Mouse (Mus musculus) myocyte (in vitro differentiated cells): ENCODE data around the gene Cacna1d.

Source experiments
- CEBPB ChIP-seq: IDR thresholded peaks from 2 replicates; pipeline ENCODE4 v1.6.1; 2011; ENCODE audit warnings: mild to moderate bottlenecking, moderate library complexity; ENCODE audit not compliant: poor library complexity, insufficient read depth, severe bottlenecking
- E2F4 ChIP-seq: IDR thresholded peaks from one replicate; pipeline ENCODE4 v1.6.1; 2011; ENCODE audit warnings: mild to moderate bottlenecking, control low read depth, moderate library complexity; ENCODE audit not compliant: insufficient read depth
- MAX ChIP-seq: IDR thresholded peaks from one replicate; pipeline ENCODE4 v1.6.1; 2011; ENCODE audit warnings: low read depth, mild to moderate bottlenecking, control low read depth
- MYOD1 ChIP-seq, 3 experiments: IDR thresholded peaks; one replicate each; pipeline ENCODE4 v1.6.1; 2011; ENCODE audit warnings: control low read depth in 2 of 3, low read depth in 2 of 3, mild to moderate bottlenecking in 2 of 3, moderate library complexity in 1 of 3; ENCODE audit not compliant: insufficient read length in 2 of 3, control insufficient read depth in 1 of 3
- MYOG ChIP-seq, 3 experiments: IDR thresholded peaks; one replicate each; pipeline ENCODE4 v1.6.1; 2011; ENCODE audit warnings: control low read depth in 2 of 3, low read depth in 2 of 3, mild to moderate bottlenecking in 2 of 3; ENCODE audit not compliant: insufficient read length in 2 of 3, control insufficient read depth in 1 of 3, insufficient read depth in 1 of 3
- POLR2A ChIP-seq: IDR thresholded peaks from one replicate; pipeline ENCODE4 v1.6.1; 2011; ENCODE audit warnings: low read depth, mild to moderate bottlenecking, control low read depth, moderate library complexity; ENCODE audit not compliant: insufficient read length
- REST ChIP-seq: IDR thresholded peaks from one replicate; pipeline ENCODE4 v1.6.1; 2011; ENCODE audit warnings: mild to moderate bottlenecking, control low read depth, moderate library complexity; ENCODE audit not compliant: insufficient read depth, insufficient read length
- SRF ChIP-seq: IDR thresholded peaks from one replicate; pipeline ENCODE4 v1.6.1; 2011; ENCODE audit warnings: low read depth; ENCODE audit not compliant: control insufficient read depth, insufficient read length
- TCF12 ChIP-seq: IDR thresholded peaks from one replicate; pipeline ENCODE4 v1.6.1; 2011; ENCODE audit warnings: mild to moderate bottlenecking, control low read depth; ENCODE audit not compliant: poor library complexity, insufficient read depth, severe bottlenecking
- TCF3 ChIP-seq: IDR thresholded peaks from one replicate; pipeline ENCODE4 v1.6.1; 2011; ENCODE audit warnings: low read depth, control low read depth; ENCODE audit not compliant: insufficient read length
- USF1 ChIP-seq: IDR thresholded peaks from one replicate; pipeline ENCODE4 v1.6.1; 2011; ENCODE audit warnings: low read depth, mild to moderate bottlenecking, control low read depth, moderate library complexity

- no peak for TF ChIP-seq POLR2A
- no peak for TF ChIP-seq MAX
- TF ChIP-seq SRF: no peak
- TF ChIP-seq TCF12: no peak
- TF ChIP-seq USF1: no peak
- no peak for TF ChIP-seq REST
- no peak for TF ChIP-seq TCF3
- TF ChIP-seq MYOG (IDR thresholded peaks at IDR 0.05; ENCODE audit: control insufficient read depth in 1 of 3, insufficient read depth in 1 of 3, insufficient read length in 2 of 3, low read depth in 2 of 3): no peak
- no peak for TF ChIP-seq CEBPB
- TF ChIP-seq E2F4: no peak
- no peak for TF ChIP-seq MYOD1 (IDR thresholded peaks at IDR 0.05; ENCODE audit: control insufficient read depth in 1 of 3, insufficient read length in 2 of 3, low read depth in 2 of 3)
Measured at GRCm38 (mm10) chr14:30458820-30459219, 32.4 kb downstream of the Cacna1d start.
